Mouse (Mus musculus) small intestine, adult 2 months (tissue): ENCODE measurements around the gene Glt6d1.

ENCODE experiments used
- CTCF ChIP-seq: fragments of 200-500 bp; IDR thresholded peaks from 2 replicates; pipeline ENCODE4 v1.5.1; 2012; ENCODE audit warnings: low read depth, mild to moderate bottlenecking, control low read depth, inconsistent platforms, low read length, moderate library complexity, mixed read lengths; ENCODE audit not compliant: insufficient replicate concordance, insufficient read length; ENCODE audit errors: extremely low read depth
- POLR2A ChIP-seq: fragments of 200-500 bp; IDR thresholded peaks from 2 replicates; pipeline ENCODE4 v1.6.1; 2012; ENCODE audit warnings: low read depth, mild to moderate bottlenecking, control low read depth, inconsistent platforms, low read length, moderate library complexity

DNA sequence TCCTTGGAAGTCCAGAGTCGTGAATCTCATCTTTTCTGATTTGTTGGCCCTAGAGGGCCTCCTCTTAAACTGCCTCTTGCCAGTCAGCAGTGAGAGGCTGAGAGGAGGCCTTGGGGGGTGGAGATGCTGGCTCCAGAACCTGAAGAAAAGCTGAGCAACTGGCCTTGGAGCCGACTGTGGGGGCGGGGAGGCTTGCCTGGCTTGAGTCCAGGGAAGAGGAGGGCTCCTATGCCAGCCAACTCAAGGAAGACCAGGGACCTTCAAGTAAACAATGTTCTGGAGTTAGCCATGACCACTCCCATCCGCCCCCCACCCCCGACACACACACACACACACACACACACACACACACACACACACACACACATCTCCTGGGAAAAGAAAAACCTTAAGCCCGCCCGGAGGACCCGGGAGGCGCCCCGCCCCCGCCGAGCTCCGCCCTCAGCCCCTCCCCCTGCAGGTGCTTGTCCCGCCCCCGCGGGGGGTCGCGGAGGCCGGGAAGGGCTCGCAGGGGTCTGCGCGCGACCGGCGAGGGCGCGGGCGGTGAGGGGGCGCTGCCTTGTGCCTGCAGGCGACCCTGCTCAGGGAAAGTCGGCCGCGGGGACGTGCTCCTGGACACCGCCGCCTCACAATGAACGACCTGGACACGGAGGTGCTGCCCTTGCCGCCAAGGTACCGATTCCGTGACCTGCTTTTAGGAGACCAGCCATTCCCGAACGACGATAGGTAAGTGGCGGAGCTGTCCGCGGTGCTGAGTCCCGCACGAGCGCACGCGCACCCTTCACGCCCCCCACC is 47.9 kb upstream of the Glt6d1 start, which contains the start of gene Kcnt1:
- TF ChIP-seq CTCF (no peak), POLR2A (no peak)
